Mouse (Mus musculus) liver, postnatal 0 days (tissue): ENCODE results near the gene Mfsd10.

Experiments
- CTCF ChIP-seq: sonication (generic); IDR thresholded peaks from 2 replicates; pipeline ENCODE4 v1.5.1; 2016; ENCODE audit warnings: antibody characterized with exemption, low read depth
- EP300 ChIP-seq: IDR thresholded peaks from 2 replicates; pipeline ENCODE4 v1.6.1; 2016; ENCODE audit warnings: antibody characterized with exemption, low read depth, mild to moderate bottlenecking

- no peak for TF ChIP-seq CTCF
- TF ChIP-seq EP300 = no peak
Observed at GRCm38 (mm10) chr5:34657556-34657955, 20.5 kb upstream of the Mfsd10 start.
